Mouse (Mus musculus): ENCODE results near the gene Adamts7.

Adamts7 gene

GRCm38 (mm10) chr9:90162926-90163748, at the start of gene Adamts7:
TSS of gene Adamts7 (plus strand) at chr9:90163069.
- DNase-seq (ENCODE audit: inconsistent ontology term), result peak; percentile 67

GRCm38 (mm10) chr9:90113151-90113550, 49.7 kb upstream of the Adamts7 start:
- DNase-seq (ENCODE audit: inconsistent ontology term), result peak; percentile 39

GRCm38 (mm10) chr9:90113651-90114566, 49.0 kb upstream of the Adamts7 start:
- peak; percentile 92 for DNase-seq (ENCODE audit: inconsistent ontology term)

- peak; percentile 98 for DNase-seq (ENCODE audit: inconsistent ontology term)
Observed at GRCm38 (mm10) chr9:90114567-90115307, 48.1 kb upstream of the Adamts7 start, which contains the start of gene Morf4l1. TSS of gene Morf4l1 (minus strand) at chr9:90114774.

- no peak for DNase-seq (ENCODE audit: inconsistent ontology term)
Observed at GRCm38 (mm10) chr9:90115308-90115700, 47.6 kb upstream of the Adamts7 start.

GRCm38 (mm10) chr9:90117234-90117633, 45.6 kb upstream of the Adamts7 start:
- DNase-seq (ENCODE audit: inconsistent ontology term), result no peak

- DNase-seq (ENCODE audit: inconsistent ontology term), result no peak
Observed at GRCm38 (mm10) chr9:90122246-90122740, 40.6 kb upstream of the Adamts7 start.

GRCm38 (mm10) chr9:90124156-90124872, 38.6 kb upstream of the Adamts7 start:
- DNase-seq (ENCODE audit: inconsistent ontology term), result no peak

GRCm38 (mm10) chr9:90124873-90125245, 38.0 kb upstream of the Adamts7 start:
- peak; percentile 82 for DNase-seq (ENCODE audit: inconsistent ontology term)

GRCm38 (mm10) chr9:90125416-90126099, 37.3 kb upstream of the Adamts7 start:
- no peak for DNase-seq (ENCODE audit: inconsistent ontology term)

GRCm38 (mm10) chr9:90126260-90127010, 36.4 kb upstream of the Adamts7 start:
- DNase-seq (ENCODE audit: inconsistent ontology term), result peak; percentile 73

GRCm38 (mm10) chr9:90127146-90127545, 35.7 kb upstream of the Adamts7 start:
- no peak for DNase-seq (ENCODE audit: inconsistent ontology term)

- no peak for DNase-seq (ENCODE audit: inconsistent ontology term)
Observed at GRCm38 (mm10) chr9:90128636-90129201, 34.1 kb upstream of the Adamts7 start.

GRCm38 (mm10) chr9:90133562-90134355, 29.1 kb upstream of the Adamts7 start:
- peak; percentile 97 for DNase-seq (ENCODE audit: inconsistent ontology term)

GRCm38 (mm10) chr9:90135466-90135865, 27.4 kb upstream of the Adamts7 start:
- no peak for DNase-seq (ENCODE audit: inconsistent ontology term)

GRCm38 (mm10) chr9:90135963-90136677, 26.7 kb upstream of the Adamts7 start:
- DNase-seq (ENCODE audit: inconsistent ontology term), result peak; percentile 75

- DNase-seq (ENCODE audit: inconsistent ontology term), result peak; percentile 92
Observed at GRCm38 (mm10) chr9:90136678-90136965, 26.2 kb upstream of the Adamts7 start.

GRCm38 (mm10) chr9:90145788-90146187, 17.1 kb upstream of the Adamts7 start:
- peak; percentile 68 for DNase-seq (ENCODE audit: inconsistent ontology term)
